Mouse (Mus musculus) spleen, postnatal 10 days (tissue): ENCODE data around the gene Eipr1.
A peak's percentile ranks its signal among the peaks of the same experiment; 100 is the strongest.

Experiments used
- DNase-seq, 2 experiments: peaks; one replicate each; pipeline ENCODE4 v3.0.0; 2021 to 2022; ENCODE audit warnings: low spot score in 2 of 2

Eipr1 gene

GRCm38 (mm10) chr12:28775120-28775519 lies 23.5 kb downstream of the Eipr1 start:
- DNase-seq: no peak

- DNase-seq: no peak
These were observed 24.0 kb downstream of the Eipr1 start for GRCm38 (mm10) chr12:28775627-28776026.

GRCm38 (mm10) chr12:28780180-28780579 lies 28.6 kb downstream of the Eipr1 start:
- DNase-seq: no peak

- no peak for DNase-seq
These were observed 31.0 kb downstream of the Eipr1 start for GRCm38 (mm10) chr12:28782637-28783036.

GRCm38 (mm10) chr12:28784355-28784754 lies 32.8 kb downstream of the Eipr1 start:
- peak in 1 of 2 experiments; percentile 48 for DNase-seq

GRCm38 (mm10) chr12:28784864-28785263 lies 33.3 kb downstream of the Eipr1 start:
- no peak for DNase-seq

GRCm38 (mm10) chr12:28785299-28785698 lies 33.7 kb downstream of the Eipr1 start:
- DNase-seq: no peak

- DNase-seq: no peak
These were observed 34.7 kb downstream of the Eipr1 start for GRCm38 (mm10) chr12:28786310-28786709.

- DNase-seq: no peak
These were observed 41.0 kb downstream of the Eipr1 start for GRCm38 (mm10) chr12:28792613-28793012.

- DNase-seq: no peak
These were observed 42.1 kb downstream of the Eipr1 start for GRCm38 (mm10) chr12:28793715-28794114.

- DNase-seq: no peak
These were observed 43.4 kb downstream of the Eipr1 start for GRCm38 (mm10) chr12:28795041-28795440.

GRCm38 (mm10) chr12:28796881-28797420 lies 45.3 kb downstream of the Eipr1 start:
- DNase-seq: no peak

GRCm38 (mm10) chr12:28799798-28800411 lies 48.3 kb downstream of the Eipr1 start:
- no peak for DNase-seq

GRCm38 (mm10) chr12:28800423-28800822 lies 48.8 kb downstream of the Eipr1 start:
- DNase-seq: no peak

- no peak for DNase-seq
These were observed 49.3 kb downstream of the Eipr1 start for GRCm38 (mm10) chr12:28800891-28801290.

- no peak for DNase-seq
These were observed 50.1 kb downstream of the Eipr1 start for GRCm38 (mm10) chr12:28801731-28802130.

GRCm38 (mm10) chr12:28803043-28803442 lies 51.4 kb downstream of the Eipr1 start:
- peak in 1 of 2 experiments; percentile 30 for DNase-seq

- DNase-seq: peak; percentile 45 to 74
These were observed 53.2 kb downstream of the Eipr1 start for GRCm38 (mm10) chr12:28804558-28805481.

- no peak for DNase-seq
These were observed 57.3 kb downstream of the Eipr1 start for GRCm38 (mm10) chr12:28808786-28809375.

GRCm38 (mm10) chr12:28809756-28810337 lies 58.2 kb downstream of the Eipr1 start:
- peak in 1 of 2 experiments; percentile 43 for DNase-seq

- no peak for DNase-seq
These were observed 65.3 kb downstream of the Eipr1 start for GRCm38 (mm10) chr12:28816681-28817426.
